Mouse (Mus musculus): ENCODE measurements around the gene Dntt.

DNA sequence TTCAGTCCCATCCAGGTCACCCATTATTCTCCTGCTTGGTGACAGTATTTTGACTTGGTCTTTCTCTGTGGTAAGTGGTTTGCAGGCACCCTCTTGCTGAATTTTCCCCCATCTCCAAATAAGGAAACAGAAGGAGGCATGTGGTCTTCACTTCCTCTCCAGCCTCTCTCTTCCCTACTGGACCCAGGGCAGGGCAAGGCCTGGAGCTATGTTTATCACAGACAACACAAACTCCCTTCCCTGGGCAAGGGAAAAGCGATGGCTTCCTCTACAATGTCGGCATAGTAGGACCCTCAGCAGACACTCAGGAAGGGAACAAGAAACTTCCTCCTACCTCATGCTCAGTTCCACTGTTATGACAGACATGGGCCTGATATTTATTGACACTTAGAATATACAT lies 62.8 kb downstream of the Dntt start:
- TF ChIP-seq CTCF (IDR thresholded peaks at IDR 0.05), result no peak
- TF ChIP-seq EP300 (IDR thresholded peaks at IDR 0.05; ENCODE audit: insufficient read depth, low read depth, low read length), result no peak
